Mouse (Mus musculus): ENCODE results near the gene Sh3bgrl3.

Gene Sh3bgrl3

GRCm38 (mm10) chr4:134128983-134129362 is 384 bp upstream of the Sh3bgrl3 start:
- no peak for DNase-seq (ENCODE audit: low spot score)

DNA sequence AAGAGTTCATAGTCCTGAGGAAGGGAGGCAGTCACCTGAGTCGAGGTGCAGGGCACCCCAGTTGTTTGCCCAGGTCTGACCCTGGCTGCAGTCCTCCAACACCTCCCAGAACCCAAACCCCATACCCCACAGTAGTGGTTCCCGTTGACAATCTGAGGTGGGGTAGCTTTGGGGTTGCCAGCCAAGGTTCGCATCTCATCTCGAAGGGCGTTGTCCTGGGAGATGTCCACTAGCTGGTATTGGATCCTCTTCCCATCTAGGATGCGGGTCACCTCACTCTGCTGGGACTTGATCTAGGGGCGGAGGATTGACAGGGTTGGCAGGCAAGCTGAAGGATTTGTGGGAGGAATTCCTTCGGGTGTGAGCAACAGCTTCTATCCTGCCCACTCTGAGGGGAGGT is 796 bp downstream of the Sh3bgrl3 start:
- no peak for DNase-seq (ENCODE audit: low spot score)

GRCm38 (mm10) chr4:134127121-134127455 is 1.5 kb downstream of the Sh3bgrl3 start:
- DNase-seq (ENCODE audit: low spot score): no peak

DNA sequence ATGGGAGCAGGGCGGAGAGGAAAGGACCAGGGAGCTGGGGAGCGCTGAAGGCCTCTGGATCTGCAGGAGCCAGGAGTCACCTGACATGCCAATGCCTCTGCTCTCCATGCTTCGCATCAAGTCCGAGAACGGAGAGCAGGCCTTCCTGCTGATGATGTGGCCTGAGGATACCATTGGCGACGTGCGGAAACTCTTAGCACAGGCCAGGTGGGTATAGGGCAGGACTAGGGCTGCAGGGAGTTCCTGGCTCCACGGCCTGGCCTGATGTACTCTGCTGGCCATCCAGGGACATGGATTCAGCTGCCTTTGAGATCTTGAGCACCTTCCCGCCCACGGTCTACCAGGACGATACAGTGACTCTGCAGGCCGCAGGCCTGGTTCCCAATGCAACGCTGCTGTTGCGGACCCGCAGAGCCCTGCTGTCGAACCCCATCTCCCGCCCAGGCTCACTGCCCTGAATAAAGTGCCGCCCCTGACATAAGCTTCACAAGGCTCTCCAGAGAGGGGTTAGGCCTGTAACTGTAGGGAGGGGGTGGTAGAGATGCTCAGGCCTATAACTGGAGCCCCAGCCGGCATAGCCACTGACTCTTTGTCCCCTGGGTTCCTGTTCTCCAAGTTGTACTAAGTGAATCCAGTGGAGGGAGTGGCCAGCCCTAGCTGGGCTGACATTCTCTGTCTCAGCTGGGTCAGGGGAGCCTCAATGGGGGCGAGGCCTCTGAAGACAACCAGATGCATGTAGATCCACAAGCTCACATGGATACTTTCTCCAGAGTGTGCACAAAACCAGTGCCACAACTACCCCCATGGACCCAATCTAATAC is 2.1 kb downstream of the Sh3bgrl3 start:
- no peak for DNase-seq (ENCODE audit: low spot score)

- no peak for DNase-seq (ENCODE audit: low spot score)
Measured at GRCm38 (mm10) chr4:134125383-134126060, 3.1 kb downstream of the Sh3bgrl3 start.

DNA sequence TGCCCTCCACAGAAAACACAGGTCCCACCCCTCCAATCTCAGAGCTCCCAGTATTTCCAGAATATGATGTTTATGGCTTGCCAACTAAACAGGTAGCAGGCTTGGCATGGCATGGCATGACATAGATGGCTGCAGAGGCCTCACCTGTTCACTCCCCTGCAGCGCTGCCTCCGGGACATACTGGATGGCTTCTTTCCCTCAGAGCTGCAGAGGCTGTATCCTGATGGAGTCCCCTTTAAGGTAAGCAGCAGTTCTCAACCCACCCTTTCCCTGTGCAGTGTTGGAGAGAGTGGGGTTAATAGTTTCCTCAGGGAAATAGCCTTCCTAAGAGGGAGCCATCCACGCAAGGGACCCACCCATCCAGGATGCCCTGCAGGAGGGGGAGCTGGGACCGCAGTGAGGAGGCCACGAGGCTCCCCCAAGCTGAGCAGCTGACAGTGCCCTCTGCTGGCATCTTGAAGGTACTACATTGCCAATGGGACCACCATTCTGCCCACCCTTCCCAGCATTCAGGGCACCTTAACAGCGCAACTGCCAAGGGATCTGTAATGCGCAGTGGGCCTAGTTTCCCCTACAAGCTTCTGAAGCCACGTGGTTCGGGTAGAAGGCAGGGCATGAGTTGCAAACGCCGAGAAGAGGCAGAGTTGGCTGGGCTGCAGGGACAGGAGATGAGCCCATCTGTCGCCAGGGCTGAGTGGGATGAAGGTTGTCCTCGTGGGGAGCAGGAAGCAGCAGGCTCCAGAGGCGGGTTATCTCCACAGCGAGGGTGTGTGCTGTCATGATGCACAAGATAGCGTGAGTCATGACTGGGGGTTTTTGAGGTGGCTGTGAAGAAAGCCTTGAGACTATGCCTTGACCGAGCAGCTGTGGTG is 4.7 kb downstream of the Sh3bgrl3 start:
- peak; percentile 79 for DNase-seq (ENCODE audit: low spot score)

- DNase-seq (ENCODE audit: low spot score): no peak
Measured at GRCm38 (mm10) chr4:134123147-134123546, 5.4 kb downstream of the Sh3bgrl3 start.

DNA sequence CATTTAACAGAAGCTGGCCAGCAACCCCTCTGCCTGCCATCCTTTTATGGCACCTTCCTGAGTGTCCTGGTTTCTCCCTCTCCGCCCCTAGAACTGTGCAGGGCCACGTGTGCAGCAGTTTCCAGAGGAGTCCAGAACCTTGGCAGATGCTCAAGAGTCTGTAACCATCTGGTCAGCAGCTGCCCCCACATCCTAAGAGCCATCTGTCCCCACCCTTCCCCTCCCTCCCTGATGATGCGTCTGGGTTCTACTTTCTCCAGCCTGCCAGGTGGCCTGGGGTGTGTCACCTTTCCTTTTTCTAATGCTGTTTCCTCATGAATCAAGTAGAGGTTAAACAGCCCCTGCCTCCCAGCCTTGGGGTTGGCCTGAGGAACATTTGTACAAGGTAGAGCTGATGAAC is 6.3 kb downstream of the Sh3bgrl3 start:
- no peak for DNase-seq (ENCODE audit: low spot score)

GRCm38 (mm10) chr4:134121571-134121970 is 7.0 kb downstream of the Sh3bgrl3 start:
- no peak for DNase-seq (ENCODE audit: low spot score)

DNA sequence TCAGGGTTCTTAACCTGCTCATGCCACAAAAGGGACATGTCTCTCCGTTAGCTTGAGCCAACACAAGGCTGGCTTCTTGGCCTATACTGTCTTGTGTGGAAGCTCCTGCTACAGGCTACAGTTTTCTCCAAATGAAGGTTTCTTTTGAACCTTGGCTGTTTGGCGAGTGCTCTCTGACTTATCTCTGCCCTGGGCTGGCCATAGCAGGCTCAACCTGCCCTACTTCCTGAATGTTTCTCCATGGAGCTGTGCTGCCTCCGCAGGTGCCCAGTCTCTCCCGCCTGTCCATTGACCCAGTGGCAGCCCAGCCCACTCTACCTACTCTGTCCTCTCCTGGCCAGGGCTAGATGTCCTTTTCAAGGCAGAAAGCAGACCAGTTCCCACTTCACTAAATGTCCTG is 7.7 kb downstream of the Sh3bgrl3 start:
- DNase-seq (ENCODE audit: low spot score): no peak

DNA sequence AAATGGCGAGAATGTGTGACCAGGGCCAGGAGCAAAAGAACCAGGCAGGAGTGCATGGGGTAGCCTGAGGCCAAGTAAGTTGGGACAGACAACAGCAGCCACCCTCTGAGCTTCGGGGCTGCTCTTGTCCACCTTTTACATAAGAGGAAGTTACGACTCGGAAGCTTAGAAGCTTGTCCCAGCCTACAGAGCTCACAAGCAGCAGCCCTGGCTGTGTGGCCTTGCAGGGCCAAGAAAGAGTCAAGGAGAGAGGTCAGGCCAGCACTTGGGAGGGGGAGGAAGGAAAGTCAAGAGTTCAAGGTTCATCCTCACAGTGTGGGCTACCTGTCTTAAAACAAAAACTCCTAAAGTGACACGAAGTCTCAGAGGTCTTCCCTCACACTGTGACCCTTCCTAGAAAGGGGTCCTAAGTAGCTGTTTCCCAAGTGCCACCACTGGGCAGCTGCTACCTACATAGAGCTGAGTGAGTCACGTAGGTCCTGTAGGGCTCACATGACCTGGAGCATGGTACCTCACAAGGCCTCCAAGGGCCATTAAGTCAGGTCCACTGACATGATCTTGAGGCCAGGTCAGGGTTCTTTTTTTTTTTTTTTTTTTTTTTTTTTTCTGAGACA is 8.3 kb downstream of the Sh3bgrl3 start:
- DNase-seq (ENCODE audit: low spot score): no peak

GRCm38 (mm10) chr4:134119644-134120043 is 8.9 kb downstream of the Sh3bgrl3 start:
- DNase-seq (ENCODE audit: low spot score): no peak

DNA sequence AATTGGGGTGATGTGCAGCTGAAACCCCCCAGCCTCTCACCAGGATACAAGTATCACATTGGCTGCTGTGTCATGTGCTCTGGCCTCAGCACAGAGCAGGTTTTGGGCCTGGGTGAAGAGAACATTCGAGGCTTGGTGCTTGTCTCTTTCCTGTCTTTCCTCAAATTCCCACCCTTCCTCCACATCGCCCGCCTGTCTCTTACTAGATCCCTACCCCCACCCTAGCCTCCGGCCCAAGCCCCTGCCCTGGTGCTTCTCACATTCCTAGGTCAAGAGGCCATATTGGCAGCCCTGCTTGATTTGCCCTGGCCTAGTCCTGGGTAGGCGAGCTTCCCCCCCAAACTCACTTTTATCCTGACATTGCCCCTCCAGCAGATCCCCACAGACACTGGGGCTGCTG is 9.5 kb downstream of the Sh3bgrl3 start:
- DNase-seq (ENCODE audit: low spot score): no peak

GRCm38 (mm10) chr4:134118126-134118800 is 10.3 kb downstream of the Sh3bgrl3 start:
- no peak for DNase-seq (ENCODE audit: low spot score)

GRCm38 (mm10) chr4:134117012-134117411 is 11.6 kb downstream of the Sh3bgrl3 start:
- no peak for DNase-seq (ENCODE audit: low spot score)

DNA sequence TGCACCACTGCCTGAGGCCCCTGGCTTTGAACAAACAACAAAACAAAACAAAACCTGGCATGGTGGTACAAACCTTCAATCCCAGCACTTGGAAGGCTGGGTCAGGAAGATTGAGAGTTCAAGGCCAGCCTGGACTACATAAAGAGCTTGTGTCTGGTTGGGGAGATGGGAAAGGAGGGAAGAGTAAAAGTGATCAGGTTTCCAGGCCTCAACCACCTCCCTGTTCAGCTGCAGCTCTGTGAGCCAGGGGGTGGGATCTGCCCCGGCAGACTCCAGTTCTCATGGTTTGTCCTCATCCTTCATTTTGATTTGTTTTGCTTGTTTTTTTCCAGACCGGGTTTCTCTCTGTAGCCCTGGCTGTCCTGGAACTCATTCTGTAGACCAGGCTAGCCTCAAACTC is 12.1 kb downstream of the Sh3bgrl3 start:
- no peak for DNase-seq (ENCODE audit: low spot score)

- DNase-seq (ENCODE audit: low spot score): no peak
Measured at GRCm38 (mm10) chr4:134115215-134116144, 13.1 kb downstream of the Sh3bgrl3 start.

GRCm38 (mm10) chr4:134114038-134114437 is 14.6 kb downstream of the Sh3bgrl3 start:
- DNase-seq (ENCODE audit: low spot score): no peak

DNA sequence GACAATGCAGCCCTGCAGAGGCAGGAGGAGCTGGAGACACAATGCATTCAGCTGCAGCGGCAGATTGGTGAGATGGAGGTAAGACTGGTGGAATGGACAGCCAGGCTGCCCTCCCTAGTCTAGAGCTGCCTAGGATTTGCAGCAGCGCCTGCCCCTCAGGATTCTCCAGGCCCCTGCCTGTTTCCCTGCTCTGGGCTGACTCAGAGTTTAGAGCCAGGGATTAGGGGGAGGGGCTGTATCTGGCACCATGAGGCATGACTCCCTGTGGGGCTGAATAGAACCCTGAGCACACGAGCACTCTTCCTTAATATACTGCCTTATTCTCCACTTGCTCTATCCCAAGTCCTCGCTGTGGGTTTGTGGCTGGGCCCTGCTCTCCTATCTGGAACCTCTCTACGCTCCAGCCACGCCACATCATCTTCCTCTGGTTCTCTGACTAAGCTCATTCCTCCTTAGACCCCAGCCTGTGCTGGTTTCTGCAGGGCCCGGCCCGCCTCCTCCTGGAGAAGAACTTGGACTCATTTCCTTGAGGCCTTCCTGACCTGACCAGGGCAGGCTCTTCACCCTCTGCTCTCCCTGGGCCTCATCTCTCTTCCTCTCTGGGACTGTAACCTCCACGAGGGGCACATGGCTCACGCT is 15.1 kb downstream of the Sh3bgrl3 start:
- no peak for DNase-seq (ENCODE audit: low spot score)

- DNase-seq (ENCODE audit: low spot score): no peak
Measured at GRCm38 (mm10) chr4:134112403-134112802, 16.2 kb downstream of the Sh3bgrl3 start.
